Mouse (Mus musculus) spleen, postnatal 14 days (tissue): ENCODE results near the gene Ptpro.
"Not testable (repeated sequence)": the region's sequence is repeated elsewhere in the genome, so short reads cannot be mapped to it uniquely, and the experiment has no call there.

Experiments used
- DNase-seq, 2 experiments: peaks; one replicate each; pipeline ENCODE4 v3.0.0; 2021 to 2022; ENCODE audit warnings: low spot score in 2 of 2

Ptpro gene

DNA sequence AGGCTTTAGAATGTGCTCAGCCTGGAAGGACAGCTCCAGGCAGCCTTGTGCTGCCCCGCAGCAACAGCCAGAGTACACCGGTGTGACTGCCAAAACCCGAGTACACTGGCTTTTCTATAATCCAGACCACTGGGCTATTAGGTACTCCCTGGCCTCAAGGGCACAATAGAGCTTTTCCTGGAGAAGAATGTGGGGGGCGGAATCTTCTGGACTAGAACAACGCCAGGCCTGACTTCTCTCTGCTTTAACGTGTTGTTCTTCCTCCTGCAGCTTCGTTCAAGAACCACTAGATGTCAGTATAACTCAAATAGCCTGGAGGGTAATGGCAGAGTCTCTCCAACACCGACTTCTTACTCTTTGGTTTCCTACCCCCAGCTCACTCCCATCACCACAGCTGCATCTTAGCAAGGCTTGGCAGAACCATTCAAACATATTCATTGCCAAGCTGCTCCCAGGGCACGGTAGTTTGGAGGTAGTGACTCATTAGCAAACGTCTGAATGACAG, 203.5 kb downstream of the Ptpro start:
- DNase-seq: no peak

DNA sequence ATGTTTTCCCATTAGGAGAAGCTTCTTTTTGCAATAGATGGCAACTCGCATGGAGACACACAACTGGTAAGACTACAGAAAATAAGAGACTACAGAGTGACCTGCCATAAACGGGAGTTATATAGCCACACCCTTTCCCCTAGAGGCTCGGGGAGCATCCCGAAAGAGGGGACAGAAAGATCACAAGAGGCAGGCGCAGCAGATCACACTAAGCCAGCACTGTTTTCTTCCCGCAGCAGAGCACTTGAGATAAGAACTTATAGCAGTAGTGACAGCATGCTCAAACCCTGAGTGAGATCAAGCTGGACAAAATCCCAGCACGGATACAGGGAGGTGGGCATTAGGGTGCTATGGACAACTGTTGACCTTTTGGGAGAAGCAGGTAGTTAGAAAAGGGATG, 203.9 kb downstream of the Ptpro start:
- no peak for DNase-seq

DNA sequence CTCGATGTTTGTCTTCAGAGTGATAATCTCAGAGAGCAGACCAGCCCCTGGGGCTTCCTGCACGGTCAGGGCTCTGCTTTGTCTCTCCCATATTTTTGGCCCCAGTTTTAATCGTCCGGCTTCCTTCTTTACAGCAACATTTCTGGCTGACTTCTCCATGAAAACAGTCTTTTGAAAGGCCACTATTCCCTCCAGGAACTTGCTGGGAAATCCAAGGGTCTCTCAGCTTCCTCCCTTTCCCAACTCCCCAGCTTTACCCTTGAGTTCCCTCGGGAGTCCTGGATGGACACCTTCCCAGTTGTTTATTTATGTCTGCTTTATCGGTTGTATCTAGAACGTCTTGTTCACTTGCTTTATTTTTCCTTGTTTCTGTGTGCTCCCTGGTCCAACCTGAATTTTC, 205.1 kb downstream of the Ptpro start:
- DNase-seq: no peak

DNA sequence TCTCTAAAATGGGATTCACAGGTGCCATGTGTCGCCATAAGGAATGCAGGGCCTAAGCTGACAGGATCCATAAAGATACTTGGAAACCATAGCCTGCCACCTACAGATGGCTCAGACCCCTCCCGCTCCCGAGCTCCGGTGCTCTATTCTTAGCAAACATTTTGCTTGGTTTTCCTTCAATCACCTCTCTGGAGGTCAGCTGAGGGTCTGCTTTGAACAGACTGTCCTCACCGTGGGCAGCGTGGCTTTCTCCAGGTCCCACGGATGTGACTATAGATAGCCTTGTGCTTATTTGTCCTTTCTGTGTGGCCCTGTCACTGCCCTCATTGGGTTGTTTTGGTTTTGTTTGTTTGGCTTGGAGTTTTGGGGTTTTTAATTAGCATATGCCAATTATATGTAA, 206.0 kb downstream of the Ptpro start:
- DNase-seq: no peak

DNA sequence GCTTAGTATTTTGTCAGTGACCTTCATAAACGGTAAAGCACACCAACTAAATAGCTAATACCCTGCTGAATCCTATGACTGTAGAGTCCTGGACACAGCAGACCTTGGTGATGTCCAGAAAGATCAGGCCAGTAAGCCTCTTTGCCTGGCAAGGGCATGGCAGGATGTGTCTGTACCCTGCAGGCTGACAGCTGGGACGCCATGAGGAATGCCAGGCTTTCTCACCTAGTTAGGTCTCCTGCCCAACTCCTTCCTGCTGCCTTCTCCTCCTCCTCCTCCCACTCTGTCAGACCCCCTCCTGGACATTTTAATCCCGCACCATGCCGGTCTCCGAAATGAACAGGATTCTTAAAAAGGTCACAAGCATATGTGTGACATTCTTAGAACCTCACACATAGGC, 211.7 kb downstream of the Ptpro start:
- no peak for DNase-seq

DNA sequence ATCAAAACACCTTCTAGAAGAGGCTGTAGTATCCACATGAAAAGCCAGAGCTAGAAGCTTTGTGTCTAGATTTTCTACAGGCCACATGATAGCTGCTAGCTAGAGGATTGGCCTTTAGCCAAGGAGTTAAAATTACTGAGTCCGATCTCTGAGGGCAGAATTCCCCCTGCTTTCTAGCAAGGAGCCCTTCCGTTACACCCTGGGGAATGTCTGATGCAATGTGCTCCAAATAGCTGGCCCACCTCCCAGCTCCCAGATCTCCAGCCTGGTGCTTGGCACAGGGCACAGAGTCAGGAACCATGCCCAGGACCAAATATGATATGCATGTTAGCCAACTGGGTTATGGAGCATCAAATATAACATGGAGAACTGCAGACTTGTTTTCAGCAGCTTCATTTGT, 213.1 kb downstream of the Ptpro start:
- no peak for DNase-seq

DNA sequence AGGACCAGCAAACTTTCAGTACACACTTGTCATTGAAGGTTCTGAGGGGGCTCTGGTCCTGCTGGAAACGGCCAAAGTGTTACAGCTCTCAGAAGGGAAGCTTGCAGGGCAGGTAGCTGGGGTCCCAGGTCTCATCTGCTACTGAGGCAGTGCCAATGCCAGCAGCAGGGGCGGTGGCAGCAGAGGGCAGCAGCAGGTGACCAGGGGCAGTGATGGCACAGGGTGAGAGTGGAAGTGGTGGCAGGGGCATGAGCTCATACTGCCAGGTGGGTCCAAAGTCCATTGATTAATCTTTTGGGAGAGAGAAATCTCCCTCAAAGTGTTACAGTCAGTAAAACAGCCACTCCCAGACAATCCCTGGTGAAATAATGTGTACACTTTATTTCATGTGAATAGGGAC, 214.1 kb downstream of the Ptpro start:
- no peak for DNase-seq

DNA sequence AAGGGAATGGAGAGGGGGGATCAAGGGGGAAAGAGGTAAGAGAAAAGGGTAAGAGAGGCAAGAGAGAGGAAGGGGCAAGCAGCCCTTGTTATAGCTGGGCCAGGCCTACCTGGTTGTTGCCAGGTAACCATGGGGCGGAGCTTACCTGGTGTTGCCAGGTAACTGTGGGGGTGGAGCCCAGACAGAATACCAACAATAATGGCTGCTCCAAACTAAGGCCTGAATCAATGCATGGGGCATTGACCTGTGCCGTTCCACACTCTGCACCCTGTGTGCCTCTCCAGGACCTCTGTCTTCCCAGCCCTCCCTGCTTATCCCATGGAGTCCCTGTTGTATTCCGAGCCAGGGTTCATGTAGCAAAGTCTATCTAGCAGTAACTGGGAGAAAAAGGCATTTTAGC, 215.6 kb downstream of the Ptpro start:
- DNase-seq: no peak

DNA sequence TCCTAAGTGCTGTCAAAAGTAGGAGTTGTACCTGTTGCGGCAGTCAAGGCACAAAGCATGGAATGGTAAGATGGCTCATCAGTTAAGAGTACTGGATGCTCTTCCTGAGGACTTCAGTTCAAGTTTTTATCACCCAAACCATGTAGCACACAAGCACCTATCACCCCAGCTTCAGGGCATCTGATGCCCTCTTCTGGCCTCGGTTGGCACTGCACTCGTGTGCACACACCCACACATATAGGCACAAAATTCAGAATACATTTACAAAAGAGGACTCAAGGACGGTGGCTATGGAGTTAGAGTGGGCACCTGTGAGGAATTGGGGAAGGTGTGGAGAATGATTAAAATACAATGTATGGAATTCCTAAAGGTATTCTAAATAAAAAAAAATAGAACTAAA, 217.4 kb downstream of the Ptpro start:
- DNase-seq: no peak

DNA sequence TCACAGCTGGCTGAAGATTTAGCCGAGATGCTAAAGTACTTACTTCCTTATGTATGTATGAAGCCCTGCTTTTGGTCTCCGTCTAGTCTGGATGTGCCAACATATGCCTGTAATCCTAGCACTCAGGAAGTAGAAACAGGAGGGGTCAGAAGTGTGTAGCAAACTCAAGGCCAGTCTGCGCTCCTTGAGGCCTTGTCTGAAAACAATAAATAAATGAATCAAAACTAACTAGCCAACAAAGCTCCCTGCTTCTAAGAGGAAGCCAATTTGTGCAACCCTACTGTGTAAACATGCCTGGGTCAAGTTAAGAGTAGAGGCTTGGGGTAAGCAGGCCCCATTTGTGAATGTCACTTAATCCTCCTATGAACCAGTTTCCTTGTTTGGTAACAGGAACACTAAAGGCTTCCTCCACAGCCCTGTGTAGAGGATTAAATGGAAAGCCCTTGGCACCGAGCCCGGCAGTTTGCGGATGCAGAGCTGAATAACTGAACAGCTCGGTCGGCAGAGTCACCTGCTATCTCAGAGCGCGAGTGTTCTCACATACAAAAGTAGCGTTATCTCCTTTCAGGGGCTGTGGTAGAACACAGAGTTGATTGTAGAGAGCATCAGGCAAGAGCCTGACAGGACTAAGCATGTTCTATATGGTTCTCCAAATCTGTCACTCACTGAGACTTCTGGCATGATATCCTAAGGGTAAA, 218.9 kb downstream of the Ptpro start:
- peak; percentile 13 to 27 for DNase-seq

DNA sequence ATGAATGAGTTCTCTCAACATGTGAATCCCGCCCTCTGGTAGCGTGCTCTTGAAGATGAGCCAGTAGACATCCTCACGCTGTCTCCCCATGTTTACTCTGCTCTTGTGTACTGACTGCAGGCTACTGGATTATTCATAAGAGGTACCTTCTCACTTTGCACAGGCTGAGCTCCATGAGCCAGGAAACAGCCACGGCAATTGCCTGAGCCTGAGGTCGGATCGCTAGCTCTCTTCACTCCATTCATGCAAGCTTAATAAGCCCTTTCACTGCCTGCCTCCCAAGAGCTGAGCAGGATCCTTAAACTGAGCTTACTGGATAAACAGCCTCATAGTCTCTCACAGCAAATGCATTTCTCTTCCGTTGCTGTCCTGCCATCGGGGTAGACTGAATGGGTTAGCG, 220.0 kb downstream of the Ptpro start:
- DNase-seq: no peak

DNA sequence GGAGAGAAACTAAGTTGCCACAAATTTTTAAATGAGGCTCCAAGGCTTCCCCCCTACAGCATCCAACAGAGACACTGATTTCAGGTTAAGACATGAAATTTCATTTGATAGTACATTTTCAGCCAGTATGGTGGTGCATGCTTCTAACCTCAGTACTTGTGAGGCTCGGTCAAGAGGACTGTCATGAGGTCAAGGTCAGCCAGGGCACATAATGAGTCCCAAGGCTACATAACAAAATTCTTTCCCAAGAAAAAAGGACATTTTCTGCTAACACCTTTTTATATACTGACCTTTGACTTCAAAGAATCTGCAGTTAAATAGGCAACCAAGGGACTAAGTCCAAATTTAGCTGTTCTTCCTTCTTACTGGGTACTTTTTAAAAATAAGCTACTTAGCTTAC, 221.3 kb downstream of the Ptpro start:
- DNase-seq: no peak

DNA sequence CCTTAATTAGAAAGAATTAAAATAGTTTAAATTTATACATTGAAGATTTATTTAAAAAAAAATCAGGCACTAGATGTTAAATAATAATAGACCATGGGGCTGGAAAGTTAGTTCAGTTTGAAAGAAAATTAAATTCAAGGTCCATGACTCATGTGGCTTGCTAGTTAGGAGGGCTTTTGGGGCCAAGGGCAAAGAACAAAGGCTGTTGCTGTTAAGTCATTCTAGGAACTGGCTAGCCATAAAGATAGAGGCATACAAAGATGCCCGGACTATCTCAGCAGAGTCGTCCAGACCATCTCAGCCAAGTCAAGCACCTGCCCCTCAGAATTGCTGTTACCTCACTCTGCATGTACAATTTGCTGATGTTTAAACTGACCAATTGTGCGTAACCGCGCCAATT, 223.6 kb downstream of the Ptpro start:
- not testable (repeated sequence) for DNase-seq

DNA sequence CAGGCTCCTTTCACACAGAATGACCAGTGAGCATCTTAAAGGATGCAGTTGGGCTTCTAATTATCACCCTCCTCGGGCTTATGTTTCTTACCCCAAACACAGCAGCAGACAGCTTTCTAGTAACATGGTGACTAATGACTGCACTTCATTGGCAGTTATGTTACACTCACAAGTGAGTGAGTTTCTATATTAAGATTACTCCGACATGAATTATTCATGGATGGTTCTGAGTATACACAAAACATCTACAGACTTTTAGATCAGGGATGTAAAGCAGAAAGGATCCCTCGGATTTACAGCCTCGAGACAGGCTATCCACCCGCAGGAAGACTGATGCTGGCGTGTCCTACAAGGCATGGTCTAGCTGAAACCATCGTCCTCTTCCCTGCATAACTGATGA, 230.8 kb downstream of the Ptpro start:
- no peak for DNase-seq

DNA sequence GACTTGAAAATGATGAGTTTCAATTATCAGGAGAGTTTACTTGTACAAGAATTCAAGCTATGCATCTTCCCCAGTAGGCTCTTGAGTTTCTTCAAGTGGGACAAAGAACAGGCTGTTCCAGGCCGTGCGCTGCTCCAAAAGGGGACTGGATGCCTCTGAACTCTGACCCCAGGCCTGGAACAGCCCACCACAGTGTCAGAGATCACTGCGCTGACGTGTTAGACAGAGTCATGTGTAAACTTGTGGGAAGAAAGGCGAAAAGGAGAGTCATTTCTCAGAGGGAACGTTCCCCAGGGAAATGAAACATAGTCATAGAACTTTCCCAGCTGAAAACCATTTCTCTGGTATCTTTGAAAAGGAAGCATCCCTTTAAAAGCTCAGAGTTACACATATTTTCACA, 235.3 kb downstream of the Ptpro start:
- DNase-seq: no peak

DNA sequence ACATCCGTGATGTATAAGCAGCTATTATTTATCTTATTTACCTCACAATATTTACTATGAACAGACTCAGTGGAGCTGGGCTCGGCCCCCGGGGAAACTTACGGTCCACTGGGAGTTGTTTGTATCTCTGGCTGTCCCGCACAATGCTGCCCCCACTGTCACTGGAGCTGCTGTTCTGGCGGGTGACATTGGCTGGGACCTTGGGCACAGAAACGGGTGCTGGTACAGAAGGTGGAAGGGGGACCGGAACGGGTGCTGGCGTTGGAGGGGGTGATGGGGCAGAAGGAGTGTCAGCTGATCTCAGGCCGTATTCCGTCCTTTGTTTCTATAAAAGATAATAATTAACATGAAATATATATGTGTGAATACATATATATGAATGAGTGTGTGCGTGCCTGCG, 238.0 kb downstream of the Ptpro start:
- DNase-seq: no peak

DNA sequence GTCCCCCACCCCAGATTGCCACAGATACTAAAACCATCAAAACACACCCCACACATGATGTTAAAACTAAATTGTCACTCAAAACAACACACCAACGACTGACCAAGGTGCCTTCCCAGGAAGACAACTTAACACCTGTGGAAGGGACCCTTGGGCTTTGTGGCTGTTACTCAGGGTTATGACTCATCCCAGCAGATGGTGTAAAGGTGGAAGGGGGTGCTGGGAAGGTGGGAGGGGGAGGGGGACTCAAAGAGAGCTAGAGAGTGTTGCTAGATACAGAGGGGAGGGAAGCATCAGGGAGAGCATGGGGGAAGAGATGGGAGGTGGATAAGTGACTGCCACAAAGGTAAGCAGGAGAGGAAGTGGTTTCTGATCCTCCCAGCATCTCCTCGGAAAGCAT, 239.5 kb downstream of the Ptpro start:
- DNase-seq: no peak

DNA sequence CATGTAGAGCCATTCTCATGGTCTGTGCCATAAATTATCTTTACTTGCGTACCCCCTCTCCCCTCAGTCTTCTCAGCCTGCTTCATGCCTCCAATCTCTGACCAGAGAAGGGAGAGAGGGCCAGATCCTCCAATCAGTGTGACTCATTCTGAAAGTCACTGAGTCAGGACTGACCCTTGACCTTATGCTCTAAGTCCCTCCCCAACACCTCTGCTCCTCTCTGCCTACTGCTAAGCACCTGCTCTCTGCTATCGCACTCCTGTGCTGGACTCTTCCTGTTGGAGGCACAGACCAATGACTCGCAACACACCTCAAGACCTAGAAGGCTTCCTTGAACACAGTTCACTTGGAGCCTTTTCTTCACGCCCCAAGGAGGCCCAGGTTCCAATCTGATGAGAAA, 240.5 kb downstream of the Ptpro start:
- DNase-seq: no peak

DNA sequence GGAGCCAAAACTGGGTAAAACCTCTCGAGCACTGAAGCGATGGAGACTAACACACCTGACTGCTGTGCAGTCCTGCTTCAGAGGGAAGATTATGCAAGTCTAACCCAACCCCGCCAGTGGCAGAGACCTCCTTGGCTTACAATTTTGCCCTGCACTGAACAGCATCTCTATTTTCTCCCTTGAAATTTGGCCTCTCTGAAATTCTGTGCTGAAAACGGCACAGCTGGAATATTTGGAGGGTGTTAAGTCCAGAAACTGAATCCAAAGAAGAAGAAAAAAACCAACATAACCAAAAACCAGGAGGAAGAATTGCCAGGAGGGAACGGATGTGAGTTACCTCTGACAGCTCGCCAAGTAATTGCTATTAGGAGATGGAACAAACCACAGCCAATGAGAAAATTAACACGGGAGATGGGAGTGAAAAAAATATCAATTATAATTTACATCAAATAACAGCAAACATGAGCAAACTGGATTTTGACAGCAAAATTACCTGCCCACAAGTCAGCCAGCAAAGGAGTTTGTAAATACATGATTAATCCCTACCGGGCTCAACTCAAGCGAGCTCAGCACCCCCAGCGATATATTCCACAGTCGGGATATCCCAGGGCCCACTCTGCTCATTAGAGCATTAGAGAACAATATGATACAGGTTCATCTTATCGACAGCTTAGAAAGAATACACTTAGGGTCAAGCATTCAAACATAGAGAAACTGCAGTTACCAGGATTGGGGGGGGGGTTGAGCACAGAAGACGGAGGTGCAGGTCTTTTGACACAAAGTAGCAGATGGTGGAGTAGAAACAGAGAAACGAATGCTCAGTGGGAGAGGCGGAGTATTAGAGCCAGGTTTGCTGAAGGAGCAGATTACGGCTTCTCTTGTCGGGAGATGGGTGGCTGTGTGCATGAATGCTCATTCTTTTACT, 241.4 kb downstream of the Ptpro start:
- DNase-seq: no peak

DNA sequence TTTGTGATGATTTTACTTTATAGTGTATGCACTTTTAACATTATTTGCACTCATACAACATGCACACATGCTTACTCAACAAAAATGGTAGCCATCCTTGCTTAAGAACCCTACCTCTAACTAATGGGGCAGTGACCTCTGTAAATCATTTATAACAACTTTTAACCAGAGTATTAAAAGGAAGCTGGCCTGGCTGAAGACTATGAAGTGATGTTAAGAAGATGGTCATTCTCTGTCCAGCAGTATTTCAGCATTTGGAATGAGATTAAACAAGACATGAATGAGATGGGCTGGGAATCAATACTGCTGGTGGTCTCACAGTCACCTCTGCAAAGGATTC, 242.0 kb downstream of the Ptpro start:
- no peak for DNase-seq

DNA sequence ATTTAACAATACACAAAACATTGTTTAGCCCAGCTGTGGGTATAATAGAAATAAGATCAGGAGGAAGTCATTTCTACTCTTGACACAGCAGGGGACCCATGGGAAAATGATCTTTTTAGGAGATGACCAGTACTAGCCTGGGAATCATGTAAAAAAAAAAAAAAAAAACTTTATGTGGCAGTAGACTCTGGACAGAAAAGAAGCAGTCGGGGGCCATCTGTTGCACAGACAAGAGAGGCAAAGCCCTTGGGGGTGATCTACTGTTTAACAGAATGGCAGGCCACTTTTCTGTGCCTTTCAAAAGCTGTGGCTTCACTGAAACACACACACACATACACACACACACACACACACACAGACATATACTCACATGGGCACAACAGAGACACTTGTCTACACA, 242.7 kb downstream of the Ptpro start:
- DNase-seq: no peak

DNA sequence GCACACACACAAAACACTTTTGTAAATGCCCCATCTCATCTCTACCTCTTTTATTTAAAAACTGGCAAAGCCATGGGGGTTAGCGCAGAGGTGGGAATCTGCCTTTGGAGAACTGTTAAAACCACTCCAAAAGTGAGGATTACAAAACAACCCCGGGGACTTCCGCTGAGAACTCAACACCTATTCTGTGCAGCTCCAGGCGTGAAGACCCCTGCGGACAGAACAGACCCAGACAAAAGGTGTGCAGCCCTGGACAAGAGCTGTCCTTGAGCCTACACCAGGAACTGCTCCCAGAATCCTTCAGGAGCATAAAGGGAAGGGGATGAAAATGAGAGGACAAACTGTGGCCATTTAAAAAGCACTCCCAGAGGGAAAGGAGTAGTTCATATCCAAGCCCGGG, 243.1 kb downstream of the Ptpro start:
- DNase-seq: no peak

DNA sequence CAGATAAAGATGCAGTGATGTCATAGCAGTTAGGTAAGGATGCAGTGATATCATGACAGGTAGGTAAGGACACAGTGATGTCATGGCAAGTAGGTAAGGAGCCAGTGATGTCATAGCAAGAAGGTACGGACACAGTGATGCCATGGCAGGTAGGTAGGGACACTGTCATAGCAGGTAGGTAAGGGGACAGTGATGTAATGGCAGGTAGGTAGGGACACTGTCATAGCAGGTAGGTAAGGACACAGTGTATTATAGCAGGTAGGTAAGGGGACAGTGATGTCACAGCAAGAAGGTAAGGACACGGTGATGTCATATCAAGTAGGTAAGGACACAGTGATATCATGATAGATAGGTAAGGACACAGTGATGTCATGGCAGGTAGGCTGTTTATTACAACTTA, 244.4 kb downstream of the Ptpro start:
- DNase-seq: no peak
